ENCODE assay signal across 14 mouse cellular contexts in the genomic region with DNA sequence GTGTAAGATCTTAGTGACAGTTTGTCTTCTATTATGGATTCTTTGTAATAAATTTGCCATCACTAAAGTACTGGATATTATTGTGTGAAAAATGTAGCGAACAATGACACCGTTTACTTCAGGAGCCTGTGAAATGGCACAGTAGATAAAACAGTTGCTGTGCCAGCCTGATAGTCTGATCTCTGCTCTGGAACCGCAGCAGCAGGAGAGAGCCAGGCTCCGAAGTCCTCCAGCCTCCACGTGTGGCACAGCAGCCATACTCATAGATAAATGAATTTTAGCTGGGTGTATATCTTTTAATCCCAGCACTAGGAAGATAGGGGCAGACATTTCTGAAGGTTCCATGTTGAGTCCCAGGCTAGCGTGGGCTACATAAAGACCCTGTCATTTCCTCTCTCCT. TPM values are rescaled to one million over a fixed set of nuclear protein-coding genes. Genes with fewer than 3 reads are reported as not detected.
DNase-seq lines count a peak whose midpoint lies in the region; ATAC-seq lines count a peak whose summit lies in the region.
"Had no signal": no experiment of that assay in that cellular context is flagged by ENCODE, and none has a peak within 500 bp of the region (broad histone marks: within the 10 kb centered on the region; RNA-seq: fewer than 3 reads in every experiment).

No protein-coding gene starts in this region.

- H3K27me3 ChIP-seq in lung, embryonic 15.5 days = no peaks in the 10 kb centered on the region
- H3K27me3 ChIP-seq in liver, embryonic 12.5 days (replicated peaks) = no peaks in the 10 kb centered on the region
- H3K27me3 ChIP-seq in stomach, embryonic 15.5 days (replicated peaks) = no peaks in the 10 kb centered on the region
- H3K27me3 ChIP-seq: heart, embryonic 15.5 days; hindbrain, embryonic 13.5 days; limb, embryonic 15.5 days had no signal

- peaks cover 12% of the 10 kb centered on the region for H3K36me3 ChIP-seq in lung, embryonic 15.5 days
- H3K36me3 ChIP-seq in liver, embryonic 12.5 days = peaks cover 37% of the 10 kb centered on the region
- H3K36me3 ChIP-seq in stomach, embryonic 15.5 days = no peaks in the 10 kb centered on the region

- peak; percentile 23; the same call in 1 of the 2 replicates for ATAC-seq in lung, embryonic 15.5 days (ENCODE audit: borderline replicate concordance, extremely low read depth, low FRiP score, low TSS enrichment)
- ATAC-seq in liver, embryonic 12.5 days = peak; percentile 89
- peak; percentile 91 for ATAC-seq in stomach, embryonic 15.5 days (ENCODE audit: insufficient read depth, low FRiP score, low read depth)

- H3K4me3 ChIP-seq in lung, embryonic 15.5 days = no peak overlapping the region
- peak overlapping the region; percentile 31 for H3K4me3 ChIP-seq in liver, embryonic 12.5 days
- H3K4me3 ChIP-seq in stomach, embryonic 15.5 days (replicated peaks) = no peak overlapping the region
- H3K4me3 ChIP-seq: heart, embryonic 15.5 days; hindbrain, embryonic 13.5 days; limb, embryonic 15.5 days had no signal

- no peak for DNase-seq in lung, adult 18-20 months
- peak; percentile 79 for DNase-seq in c-Kit-positive CD71-positive TER-119-positive erythroid progenitor cells, embryonic 14.5 days (ENCODE audit: low spot score)
- DNase-seq in embryo, embryonic 10.5 days (ENCODE audit: low spot score) = no peak
- no peak for DNase-seq in heart, postnatal 4 days
- DNase-seq: cerebellum, postnatal 10 days; kidney, adult 18-20 months; kidney, postnatal 4 days; right cerebral cortex, adult 18-20 months had no signal

- WGBS in lung, embryonic 15.5 days = 72% methylated on average over 6 of the region's 6 CpGs
- 15% methylated on average over 6 of the region's 6 CpGs for WGBS in liver, embryonic 12.5 days (ENCODE audit: insufficient replicate concordance)
- 78% methylated on average over 6 of the region's 6 CpGs for WGBS in stomach, embryonic 15.5 days

- no peak overlapping the region for H3K27ac ChIP-seq in lung, embryonic 15.5 days
- H3K27ac ChIP-seq in liver, embryonic 12.5 days = peak overlapping the region; percentile 96
- no peak overlapping the region for H3K27ac ChIP-seq in stomach, embryonic 15.5 days
- H3K27ac ChIP-seq: heart, embryonic 15.5 days; hindbrain, embryonic 13.5 days; limb, embryonic 15.5 days had no signal

- peaks cover 17% of the 10 kb centered on the region for H3K4me1 ChIP-seq in lung, embryonic 15.5 days
- H3K4me1 ChIP-seq in liver, embryonic 12.5 days = peaks cover 64% of the 10 kb centered on the region
- 0 out of 2 replicates have a peak, but pooled peaks cover 8% of the 10 kb centered on the region for H3K4me1 ChIP-seq in stomach, embryonic 15.5 days

- no peak overlapping the region for H3K9ac ChIP-seq in lung, embryonic 15.5 days
- H3K9ac ChIP-seq in liver, embryonic 12.5 days = peak overlapping the region; percentile 64
- H3K9ac ChIP-seq in stomach, embryonic 15.5 days = no peak overlapping the region
- H3K9ac ChIP-seq: heart, embryonic 15.5 days; hindbrain, embryonic 13.5 days; limb, embryonic 15.5 days had no signal

- H3K9me3 ChIP-seq in lung, embryonic 15.5 days = no peaks in the 10 kb centered on the region
- H3K9me3 ChIP-seq in liver, embryonic 12.5 days (replicated peaks) = no peaks in the 10 kb centered on the region
- H3K9me3 ChIP-seq in stomach, embryonic 15.5 days = no peaks in the 10 kb centered on the region
- H3K9me3 ChIP-seq: heart, embryonic 15.5 days; hindbrain, embryonic 13.5 days; limb, embryonic 15.5 days had no signal

- no peak overlapping the region for H3K4me2 ChIP-seq in lung, embryonic 15.5 days
- H3K4me2 ChIP-seq in liver, embryonic 12.5 days = peak overlapping the region; percentile 68
- no peak overlapping the region for H3K4me2 ChIP-seq in stomach, embryonic 15.5 days
- H3K4me2 ChIP-seq: heart, embryonic 15.5 days; hindbrain, embryonic 13.5 days; limb, embryonic 15.5 days had no signal

RNA-seq across cellular contexts. Expression of gene Cop1, which starts 6.0 kb away (rescaled TPM):
- 97.5 and 98.7 TPM in 2 replicates for polyA plus RNA-seq in lung, embryonic 15.5 days (2015; fragmentation: Nextera tagmentation; extraction: Ambion mirVana)
- polyA plus RNA-seq in liver, embryonic 12.5 days (2016; fragmentation: Nextera tagmentation; extraction: Ambion mirVana) = 126 and 128 TPM in 2 replicates
- polyA plus RNA-seq in stomach, embryonic 15.5 days (2015; fragmentation: Nextera tagmentation; extraction: Ambion mirVana) = 89.5 and 91.8 TPM in 2 replicates
- total RNA-seq in heart, postnatal 4 days (2021) = 100 to 1,000 TPM; 119 to 135 TPM

Comparison
In these comparisons a context has a peak if more than half of its experiments do, and no peak if none do; other contexts are left out.
1. ATAC-seq: peak in every context shown above with its lines; median percentile 91 in stomach, embryonic 15.5 days; 89 in liver, embryonic 12.5 days; 23 in lung, embryonic 15.5 days.